Mouse (Mus musculus) myocyte (in vitro differentiated cells): Measurements from ENCODE around the gene Cabp2. TPM values are rescaled to one million over a fixed set of nuclear protein-coding genes. Genes with fewer than 3 reads are reported as not detected.

Source experiments
- H3K27me3 ChIP-seq: one replicate; pipeline ENCODE4 v1.6.1; 2011; ENCODE audit not compliant: control insufficient read depth, insufficient read depth, insufficient read length
- H3K36me3 ChIP-seq: one replicate; pipeline ENCODE4 v1.6.1; 2011; ENCODE audit not compliant: control insufficient read depth, insufficient read depth
- H3K4me2 ChIP-seq: one replicate; pipeline ENCODE4 v1.6.1; 2011; ENCODE audit warnings: low read depth, control low read depth
- H3K4me3 ChIP-seq: one replicate; pipeline ENCODE4 v1.5.1; 2011; ENCODE audit warnings: mild to moderate bottlenecking, control low read depth, moderate library complexity
- H3K79me2 ChIP-seq: one replicate; pipeline ENCODE4 v1.6.1; 2011; ENCODE audit not compliant: control insufficient read depth, insufficient read depth
- H3ac ChIP-seq: one replicate; pipeline ENCODE4 v1.6.1; 2011; ENCODE audit not compliant: control insufficient read depth, insufficient read length
- CEBPB ChIP-seq: IDR thresholded peaks from 2 replicates; pipeline ENCODE4 v1.6.1; 2011; ENCODE audit warnings: mild to moderate bottlenecking, moderate library complexity; ENCODE audit not compliant: poor library complexity, insufficient read depth, severe bottlenecking
- E2F4 ChIP-seq: IDR thresholded peaks from one replicate; pipeline ENCODE4 v1.6.1; 2011; ENCODE audit warnings: mild to moderate bottlenecking, control low read depth, moderate library complexity; ENCODE audit not compliant: insufficient read depth
- MAX ChIP-seq: IDR thresholded peaks from one replicate; pipeline ENCODE4 v1.6.1; 2011; ENCODE audit warnings: low read depth, mild to moderate bottlenecking, control low read depth
- MYOD1 ChIP-seq, 3 experiments: IDR thresholded peaks; one replicate each; pipeline ENCODE4 v1.6.1; 2011; ENCODE audit warnings: control low read depth in 2 of 3, low read depth in 2 of 3, mild to moderate bottlenecking in 2 of 3, moderate library complexity in 1 of 3; ENCODE audit not compliant: insufficient read length in 2 of 3, control insufficient read depth in 1 of 3
- MYOG ChIP-seq, 3 experiments: IDR thresholded peaks; one replicate each; pipeline ENCODE4 v1.6.1; 2011; ENCODE audit warnings: control low read depth in 2 of 3, low read depth in 2 of 3, mild to moderate bottlenecking in 2 of 3; ENCODE audit not compliant: insufficient read length in 2 of 3, control insufficient read depth in 1 of 3, insufficient read depth in 1 of 3
- POLR2A ChIP-seq: IDR thresholded peaks from one replicate; pipeline ENCODE4 v1.6.1; 2011; ENCODE audit warnings: low read depth, mild to moderate bottlenecking, control low read depth, moderate library complexity; ENCODE audit not compliant: insufficient read length
- POLR2AphosphoS2 ChIP-seq: IDR thresholded peaks from one replicate; pipeline ENCODE4 v1.6.1; 2011; ENCODE audit warnings: low read depth, control low read depth; ENCODE audit not compliant: insufficient read length
- REST ChIP-seq: IDR thresholded peaks from one replicate; pipeline ENCODE4 v1.6.1; 2011; ENCODE audit warnings: mild to moderate bottlenecking, control low read depth, moderate library complexity; ENCODE audit not compliant: insufficient read depth, insufficient read length
- SRF ChIP-seq: IDR thresholded peaks from one replicate; pipeline ENCODE4 v1.6.1; 2011; ENCODE audit warnings: low read depth; ENCODE audit not compliant: control insufficient read depth, insufficient read length
- TCF12 ChIP-seq: IDR thresholded peaks from one replicate; pipeline ENCODE4 v1.6.1; 2011; ENCODE audit warnings: mild to moderate bottlenecking, control low read depth; ENCODE audit not compliant: poor library complexity, insufficient read depth, severe bottlenecking
- TCF3 ChIP-seq: IDR thresholded peaks from one replicate; pipeline ENCODE4 v1.6.1; 2011; ENCODE audit warnings: low read depth, control low read depth; ENCODE audit not compliant: insufficient read length
- USF1 ChIP-seq: IDR thresholded peaks from one replicate; pipeline ENCODE4 v1.6.1; 2011; ENCODE audit warnings: low read depth, mild to moderate bottlenecking, control low read depth, moderate library complexity
- polyA plus RNA-seq: library from polyadenylated mRNA; unstranded; fragments of >200 nt; fragmentation: generic; extraction: Trizol; gene quantifications from one replicate; pipeline ENCODE4 v1.2.1, GENCODE M21; 2012; ENCODE audit warnings: missing spikeins

Cabp2 gene
- polyA plus RNA-seq, 1 experiment: not detected

GRCm38 (mm10) chr19:4102626-4103025, 21.2 kb downstream of the Cabp2 start:
- Histone ChIP-seq H3K27me3 (no peaks in the 10 kb centered on the region), H3ac (no peak overlapping the region), H3K36me3 (no peaks in the 10 kb centered on the region), H3K4me2 (no peak overlapping the region), H3K79me2 (peaks cover 13% of the 10 kb centered on the region), H3K4me3 (no peak overlapping the region)
- no peak for TF ChIP-seq SRF
- TF ChIP-seq POLR2AphosphoS2: no peak

GRCm38 (mm10) chr19:4103294-4103693, 21.9 kb downstream of the Cabp2 start:
- H3ac ChIP-seq: no peak overlapping the region
- no peaks in the 10 kb centered on the region for H3K27me3 ChIP-seq
- TF ChIP-seq SRF (no peak), TCF3 (no peak), POLR2AphosphoS2 (no peak), TCF12 (no peak), MAX (no peak), E2F4 (no peak), CEBPB (no peak), POLR2A (no peak), REST (no peak), MYOD1 (IDR thresholded peaks at IDR 0.05; ENCODE audit: control insufficient read depth in 1 of 3, insufficient read length in 2 of 3, low read depth in 2 of 3) (no peak), USF1 (no peak), MYOG (IDR thresholded peaks at IDR 0.05; ENCODE audit: control insufficient read depth in 1 of 3, insufficient read depth in 1 of 3, insufficient read length in 2 of 3, low read depth in 2 of 3) (no peak)
- no peak overlapping the region for H3K4me3 ChIP-seq
- peaks cover 7% of the 10 kb centered on the region for H3K79me2 ChIP-seq
- H3K36me3 ChIP-seq: no peaks in the 10 kb centered on the region
- no peak overlapping the region for H3K4me2 ChIP-seq

GRCm38 (mm10) chr19:4103792-4104191, 22.4 kb downstream of the Cabp2 start:
- Histone ChIP-seq H3K79me2 (peaks cover 5% of the 10 kb centered on the region), H3K27me3 (no peaks in the 10 kb centered on the region), H3K4me3 (no peak overlapping the region), H3K36me3 (no peaks in the 10 kb centered on the region), H3K4me2 (no peak overlapping the region), H3ac (no peak overlapping the region)
- TF ChIP-seq USF1 (no peak), TCF12 (no peak), MYOG (IDR thresholded peaks at IDR 0.05; ENCODE audit: control insufficient read depth in 1 of 3, insufficient read depth in 1 of 3, insufficient read length in 2 of 3, low read depth in 2 of 3) (no peak), POLR2AphosphoS2 (no peak), MYOD1 (IDR thresholded peaks at IDR 0.05; ENCODE audit: control insufficient read depth in 1 of 3, insufficient read length in 2 of 3, low read depth in 2 of 3) (no peak), TCF3 (no peak), SRF (no peak), POLR2A (no peak), REST (no peak), CEBPB (no peak), E2F4 (no peak), MAX (no peak)

GRCm38 (mm10) chr19:4104675-4105194, 23.4 kb downstream of the Cabp2 start:
- TF ChIP-seq MYOG (IDR thresholded peaks at IDR 0.05; ENCODE audit: control insufficient read depth in 1 of 3, insufficient read depth in 1 of 3, insufficient read length in 2 of 3, low read depth in 2 of 3): no peak
- no peak for TF ChIP-seq TCF3
- no peak for TF ChIP-seq POLR2A
- Histone ChIP-seq H3K4me2 (no peak overlapping the region), H3K4me3 (no peak overlapping the region), H3ac (no peak overlapping the region), H3K36me3 (no peaks in the 10 kb centered on the region), H3K27me3 (no peaks in the 10 kb centered on the region), H3K79me2 (peaks cover 5% of the 10 kb centered on the region)

GRCm38 (mm10) chr19:4106654-4107053, 25.3 kb downstream of the Cabp2 start:
- peaks cover 3% of the 10 kb centered on the region for H3K36me3 ChIP-seq
- no peak overlapping the region for H3K4me2 ChIP-seq
- no peaks in the 10 kb centered on the region for H3K27me3 ChIP-seq
- H3ac ChIP-seq: no peak overlapping the region
- no peaks in the 10 kb centered on the region for H3K79me2 ChIP-seq
- no peak overlapping the region for H3K4me3 ChIP-seq
- TF ChIP-seq MYOG (IDR thresholded peaks at IDR 0.05; ENCODE audit: control insufficient read depth in 1 of 3, insufficient read depth in 1 of 3, insufficient read length in 2 of 3, low read depth in 2 of 3) (no peak), SRF (no peak), POLR2A (no peak), REST (no peak), CEBPB (no peak), MAX (no peak), TCF3 (no peak), USF1 (no peak), MYOD1 (IDR thresholded peaks at IDR 0.05; ENCODE audit: control insufficient read depth in 1 of 3, insufficient read length in 2 of 3, low read depth in 2 of 3) (no peak), TCF12 (no peak)
